8 mouse cellular contexts compared by ENCODE assay signal in the genomic region with DNA sequence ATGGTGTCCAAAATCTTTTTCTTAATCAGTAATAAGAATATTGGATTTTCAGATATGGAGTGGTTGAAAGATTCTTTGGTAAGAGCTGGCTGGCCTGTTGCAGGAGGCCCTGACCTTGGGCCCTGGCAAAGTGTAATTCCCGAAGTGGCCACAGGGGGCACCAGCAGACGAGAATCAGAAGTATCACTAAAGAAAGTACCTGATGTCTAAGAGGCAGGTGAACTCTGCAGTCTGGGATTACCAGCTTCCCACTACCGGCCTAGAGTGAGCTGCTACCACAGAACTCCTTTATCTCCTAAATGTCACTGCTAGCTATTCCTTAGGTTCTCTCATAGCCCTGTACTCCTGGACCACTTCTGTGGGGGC. TPM values are rescaled to one million over a fixed set of nuclear protein-coding genes. Genes with fewer than 3 reads are reported as not detected.
DNase-seq lines count a peak whose midpoint lies in the region; ATAC-seq lines count a peak whose summit lies in the region.

No protein-coding gene starts in this region.

- peaks cover 30% of the 10 kb centered on the region for H3K36me3 ChIP-seq in liver, embryonic 12.5 days
- H3K36me3 ChIP-seq in liver, embryonic 13.5 days: peaks cover 34% of the 10 kb centered on the region

- 0% methylated on average over 3 of the region's 3 CpGs for WGBS in liver, embryonic 12.5 days (ENCODE audit: insufficient replicate concordance)
- 2% methylated on average over 3 of the region's 3 CpGs for WGBS in liver, embryonic 13.5 days (ENCODE audit: insufficient replicate concordance)

- no peak overlapping the region for H3K4me2 ChIP-seq in liver, embryonic 12.5 days
- H3K4me2 ChIP-seq in liver, embryonic 13.5 days: no peak overlapping the region

- peak; percentile 88 for DNase-seq in liver
- peak; percentile 89 for DNase-seq in adrenal gland, adult 2 months
- peak; percentile 76 for DNase-seq in embryo, embryonic 11 days
- DNase-seq in heart, postnatal 4 days: peak; percentile 95
- DNase-seq in liver, embryonic 13.5 days: peak; percentile 76
- peak; percentile 72 for DNase-seq in skeletal muscle tissue, adult 2 months (ENCODE audit: low read depth, low spot score)
- peak; percentile 66 to 89 for DNase-seq in urinary bladder, postnatal 4 days (ENCODE audit: low spot score in 2 of 2)

- H3K9me3 ChIP-seq in liver, embryonic 12.5 days (replicated peaks): no peaks in the 10 kb centered on the region
- H3K9me3 ChIP-seq in liver, embryonic 13.5 days (replicated peaks): no peaks in the 10 kb centered on the region

- H3K9ac ChIP-seq in liver, embryonic 12.5 days: no peak overlapping the region
- H3K9ac ChIP-seq in liver, embryonic 13.5 days: no peak overlapping the region

- no peaks in the 10 kb centered on the region for H3K27me3 ChIP-seq in liver, embryonic 12.5 days (replicated peaks)
- no peaks in the 10 kb centered on the region for H3K27me3 ChIP-seq in liver, embryonic 13.5 days

- H3K27ac ChIP-seq in liver, embryonic 12.5 days: no peak overlapping the region
- H3K27ac ChIP-seq in liver, embryonic 13.5 days: no peak overlapping the region

- H3K4me1 ChIP-seq in liver, embryonic 12.5 days: peaks cover 83% of the 10 kb centered on the region
- peaks cover 74% of the 10 kb centered on the region for H3K4me1 ChIP-seq in liver, embryonic 13.5 days (replicated peaks)

- no peak overlapping the region for H3K4me3 ChIP-seq in liver, embryonic 12.5 days
- no peak overlapping the region for H3K4me3 ChIP-seq in liver, embryonic 13.5 days (replicated peaks)

- ATAC-seq in liver, embryonic 12.5 days: no peak
- no peak for ATAC-seq in liver, embryonic 13.5 days (ENCODE audit: low read depth)

RNA-seq across cellular contexts. Expression of a gene that starts 2.6 kb away (rescaled TPM):
- polyA plus RNA-seq in liver, embryonic 12.5 days (2016; fragmentation: Nextera tagmentation; extraction: Ambion mirVana): 2.5 and 4.0 TPM in 2 replicates
- total RNA-seq in adrenal gland, adult 2 months (2021): 10 to 100 TPM; 55.0 to 75.9 TPM
- polyA plus RNA-seq in adrenal gland, adult 2 months (2012; rRNA removed): 41.3 and 76.1 TPM in 2 replicates
- 10 to 100 TPM; 42.6 to 55.6 TPM for total RNA-seq in heart, postnatal 4 days (2021)
- polyA plus RNA-seq in liver, embryonic 13.5 days (2015; fragmentation: Nextera tagmentation; extraction: Ambion mirVana): 1.9 TPM in 2 replicates

RNA-seq across cellular contexts. Expression of a gene that starts 4.1 kb away (rescaled TPM):
- polyA plus RNA-seq in liver, embryonic 12.5 days (2016; fragmentation: Nextera tagmentation; extraction: Ambion mirVana): 26.3 and 27.5 TPM in 2 replicates
- total RNA-seq in adrenal gland, adult 2 months (2021): 100 to 1,000 TPM; 104 to 130 TPM
- 425 and 479 TPM in 2 replicates for polyA plus RNA-seq in adrenal gland, adult 2 months (2012; rRNA removed)
- 10 to 100 TPM; 80.2 to 84.6 TPM for total RNA-seq in heart, postnatal 4 days (2021)
- polyA plus RNA-seq in liver, embryonic 13.5 days (2015; fragmentation: Nextera tagmentation; extraction: Ambion mirVana): 12.5 and 15.9 TPM in 2 replicates

RNA-seq across cellular contexts. Expression of a gene that starts 21.8 kb away (rescaled TPM):
- polyA plus RNA-seq in liver, embryonic 12.5 days (2016; fragmentation: Nextera tagmentation; extraction: Ambion mirVana): 32.0 and 34.8 TPM in 2 replicates
- 10 to 100 TPM in 1 of 2 experiments, 1 to 10 TPM in 1; 9.5 to 16.9 TPM for total RNA-seq in adrenal gland, adult 2 months (2021)
- 46.6 and 49.1 TPM in 2 replicates for polyA plus RNA-seq in adrenal gland, adult 2 months (2012; rRNA removed)
- 1 to 10 TPM; 6.7 to 8.6 TPM for total RNA-seq in heart, postnatal 4 days (2021)
- polyA plus RNA-seq in liver, embryonic 13.5 days (2015; fragmentation: Nextera tagmentation; extraction: Ambion mirVana): 30.8 and 31.7 TPM in 2 replicates

RNA-seq across cellular contexts. Expression of a gene that starts 27.8 kb away (rescaled TPM):
- 0.44 and 0.46 TPM in 2 replicates for polyA plus RNA-seq in liver, embryonic 12.5 days (2016; fragmentation: Nextera tagmentation; extraction: Ambion mirVana)
- not detected for total RNA-seq in adrenal gland, adult 2 months (2021)
- 1.3 and 1.6 TPM in 2 replicates for polyA plus RNA-seq in adrenal gland, adult 2 months (2012; rRNA removed)
- total RNA-seq in heart, postnatal 4 days (2021): under 1 TPM; 0.23 to 0.29 TPM
- 0.17 and 0.18 TPM in 2 replicates for polyA plus RNA-seq in liver, embryonic 13.5 days (2015; fragmentation: Nextera tagmentation; extraction: Ambion mirVana)

RNA-seq across cellular contexts. Expression of a gene that starts 30.0 kb away (rescaled TPM):
- polyA plus RNA-seq in liver, embryonic 12.5 days (2016; fragmentation: Nextera tagmentation; extraction: Ambion mirVana): 0.14 TPM in 1 of 2 replicates, not detected in the other
- under 1 TPM; 0.59 to 0.78 TPM for total RNA-seq in adrenal gland, adult 2 months (2021)
- polyA plus RNA-seq in adrenal gland, adult 2 months (2012; rRNA removed): 2.3 and 3.0 TPM in 2 replicates
- total RNA-seq in heart, postnatal 4 days (2021): under 1 TPM; 0.29 to 0.65 TPM
- 0.09 TPM in 1 of 2 replicates, not detected in the other for polyA plus RNA-seq in liver, embryonic 13.5 days (2015; fragmentation: Nextera tagmentation; extraction: Ambion mirVana)

Comparison
In these comparisons a context has a peak if more than half of its experiments do, and no peak if none do; other contexts are left out.
1. RNA of a gene that starts 4.1 kb away (polyA plus RNA-seq): 425 to 479 TPM in adrenal gland, adult 2 months; 26.3 to 27.5 TPM in liver, embryonic 12.5 days and 12.5 to 15.9 TPM in liver, embryonic 13.5 days; every median in the first group is over 10 times any median in the second.
2. Peak in every context shown above with its lines, with median percentiles within 50 percentile points of each other: DNase-seq.